Comparison of ENCODE assay signal across 9 mouse cellular contexts in the genomic region with DNA sequence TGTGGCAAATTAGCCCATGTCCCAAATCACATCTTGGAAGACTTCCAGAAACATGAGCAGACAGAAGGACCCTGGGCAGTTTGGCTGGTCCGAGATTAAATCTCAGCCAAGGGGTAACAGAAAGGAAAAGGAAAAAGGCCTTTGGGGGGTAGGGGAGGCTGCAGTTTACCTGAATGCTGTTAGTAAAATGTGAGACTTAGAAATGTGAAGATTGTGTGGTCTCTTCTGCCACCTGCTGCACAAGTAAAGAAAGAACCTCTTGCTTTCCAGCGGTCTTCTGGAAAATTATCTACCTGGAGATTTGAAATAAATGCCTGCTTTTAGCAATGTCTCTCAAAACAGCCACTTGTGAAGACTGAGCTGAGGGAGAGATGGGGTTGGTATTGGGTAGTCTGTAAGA. TPM values are rescaled to one million over a fixed set of nuclear protein-coding genes. Genes with fewer than 3 reads are reported as not detected.
DNase-seq lines count a peak whose midpoint lies in the region; ATAC-seq and TF ChIP-seq lines count a peak whose summit lies in the region.
"Had no signal": no experiment of that assay in that cellular context is flagged by ENCODE, and none has a peak within 500 bp of the region (broad histone marks: within the 10 kb centered on the region; RNA-seq: fewer than 3 reads in every experiment).

No protein-coding gene starts in this region.

- intact Hi-C loops in left cerebral cortex, postnatal 25 days (cut with DNase I): loop anchor here (10.0 kb wide), 1 partner anchor 196 kb away; no protein-coding TSS in a partner anchor

- no peak for ATAC-seq in Patski

- peak; percentile 47 for DNase-seq in adrenal gland, postnatal 14 days
- no peak for DNase-seq in adrenal gland, adult 8-10 months
- DNase-seq in layer of hippocampus, postnatal 14 days (ENCODE audit: low spot score in 2 of 2): peak; percentile 33 to 39
- no peak for DNase-seq in layer of hippocampus, adult 9-10 months (ENCODE audit: low spot score)
- DNase-seq in Patski (ENCODE audit: low read depth, low spot score): no peak
- DNase-seq in left cerebral cortex, postnatal 25 days (ENCODE audit: low spot score in 2 of 2): peak; percentile 47 to 67
- DNase-seq in spleen, adult 12 weeks (ENCODE audit: low spot score): no peak
- no peak for DNase-seq in adrenal gland, postnatal 25 days

- POLR2A ChIA-PET in Patski (lab: Charles Lee): no interaction called here

- CTCF ChIA-PET in Patski (lab: Charles Lee): interaction anchor here (0.7 to 3.5 kb wide), 3 partner anchors 63 to 846 kb away, joined by 3 to 30 read pairs (median 8); no protein-coding TSS in a partner anchor

- no peaks in the 10 kb centered on the region for H3K27me3 ChIP-seq in Patski

- peak; percentile 64 for TF ChIP-seq CTCF in Patski (IDR thresholded peaks at IDR 0.05)

- in situ Hi-C loops in Patski (cut with MboI; ENCODE audit: low pct_unique_long_range_greater_than_20kb): no loop called here

RNA-seq across cellular contexts. Expression of gene Pts, which starts 2.4 kb away (rescaled TPM):
- total RNA-seq in adrenal gland, postnatal 14 days (2021): 68.9 and 73.9 TPM in 2 replicates
- total RNA-seq in adrenal gland, adult 8-10 months (2022): 10 to 100 TPM; 54.1 to 70.2 (median 63.4) TPM
- 10 to 100 TPM; 35.5 to 46.5 TPM for total RNA-seq in layer of hippocampus, postnatal 14 days (2021)
- polyA plus RNA-seq in Patski (2021): 65.9 TPM
- total RNA-seq in left cerebral cortex, postnatal 25 days (2021): 10 to 100 TPM; 27.6 to 29.8 TPM
- 68.9 and 81.6 TPM in 2 replicates for total RNA-seq in adrenal gland, postnatal 25 days (2021)

RNA-seq across cellular contexts. Expression of gene Il18, which starts 23.7 kb away (rescaled TPM):
- 5.7 and 8.4 TPM in 2 replicates for total RNA-seq in adrenal gland, postnatal 14 days (2021)
- total RNA-seq in adrenal gland, adult 8-10 months (2022): 1 to 10 TPM; 5.5 to 9.1 (median 7.3) TPM
- 10 to 100 TPM; 27.8 to 32.9 TPM for total RNA-seq in layer of hippocampus, postnatal 14 days (2021)
- 3.6 TPM for polyA plus RNA-seq in Patski (2021)
- total RNA-seq in left cerebral cortex, postnatal 25 days (2021): 10 to 100 TPM; 27.1 to 29.8 TPM
- 3.4 and 5.1 TPM in 2 replicates for total RNA-seq in adrenal gland, postnatal 25 days (2021)

RNA-seq across cellular contexts. Expression of gene Bco2, which starts 24.1 kb away (rescaled TPM):
- total RNA-seq in adrenal gland, postnatal 14 days (2021): 2.1 and 3.7 TPM in 2 replicates
- total RNA-seq in adrenal gland, adult 8-10 months (2022): 1 to 10 TPM; 4.8 to 7.0 (median 5.6) TPM
- total RNA-seq in layer of hippocampus, postnatal 14 days (2021): 1 to 10 TPM; 3.2 to 3.3 TPM
- polyA plus RNA-seq in Patski (2021): 0.22 TPM
- 1 to 10 TPM; 3.4 to 3.8 TPM for total RNA-seq in left cerebral cortex, postnatal 25 days (2021)
- 4.5 and 4.8 TPM in 2 replicates for total RNA-seq in adrenal gland, postnatal 25 days (2021)

RNA-seq across cellular contexts. Expression of gene Tex12, which starts 30.2 kb away (rescaled TPM):
- total RNA-seq in adrenal gland, postnatal 14 days (2021): not detected in 2 replicates
- total RNA-seq in adrenal gland, adult 8-10 months (2022): not detected
- not detected for total RNA-seq in layer of hippocampus, postnatal 14 days (2021)
- not detected for polyA plus RNA-seq in Patski (2021)
- total RNA-seq in left cerebral cortex, postnatal 25 days (2021): not detected
- total RNA-seq in adrenal gland, postnatal 25 days (2021): not detected in 2 replicates
- total RNA-seq: left cerebral cortex, postnatal 36 days had no signal

RNA-seq across cellular contexts. Expression of gene Plet1, which starts 36.6 kb away (rescaled TPM):
- 0.33 and 0.41 TPM in 2 replicates for total RNA-seq in adrenal gland, postnatal 14 days (2021)
- under 1 TPM in 2 of 4 experiments, not detected in 2; 0.28 to 0.35 TPM for total RNA-seq in adrenal gland, adult 8-10 months (2022)
- under 1 TPM in 1 of 2 experiments, not detected in 1; 0.38 TPM for total RNA-seq in layer of hippocampus, postnatal 14 days (2021)
- polyA plus RNA-seq in Patski (2021): 0.08 TPM
- total RNA-seq in left cerebral cortex, postnatal 25 days (2021): under 1 TPM in 1 of 2 experiments, not detected in 1; 0.21 TPM
- 0.18 TPM in 1 of 2 replicates, not detected in the other for total RNA-seq in adrenal gland, postnatal 25 days (2021)
- total RNA-seq: left cerebral cortex, postnatal 36 days had no signal

Comparison
In these comparisons a context has a peak if more than half of its experiments do, and no peak if none do; other contexts are left out.
1. DNase-seq: peak in adrenal gland, postnatal 14 days (single experiment), layer of hippocampus, postnatal 14 days (2 of 2) and left cerebral cortex, postnatal 25 days (2 of 2); none in adrenal gland, adult 8-10 months (single experiment), layer of hippocampus, adult 9-10 months (single experiment), Patski (single experiment), spleen, adult 12 weeks (single experiment) and adrenal gland, postnatal 25 days (single experiment).